Mouse (Mus musculus): ENCODE data around the gene Folr1. TPM values are rescaled to one million over a fixed set of nuclear protein-coding genes. Genes with fewer than 3 reads are reported as not detected.

The Folr1 gene
- total RNA-seq (2021), result under 1 TPM in 1 of 2 experiments, not detected in 1; 0.90 TPM

DNA sequence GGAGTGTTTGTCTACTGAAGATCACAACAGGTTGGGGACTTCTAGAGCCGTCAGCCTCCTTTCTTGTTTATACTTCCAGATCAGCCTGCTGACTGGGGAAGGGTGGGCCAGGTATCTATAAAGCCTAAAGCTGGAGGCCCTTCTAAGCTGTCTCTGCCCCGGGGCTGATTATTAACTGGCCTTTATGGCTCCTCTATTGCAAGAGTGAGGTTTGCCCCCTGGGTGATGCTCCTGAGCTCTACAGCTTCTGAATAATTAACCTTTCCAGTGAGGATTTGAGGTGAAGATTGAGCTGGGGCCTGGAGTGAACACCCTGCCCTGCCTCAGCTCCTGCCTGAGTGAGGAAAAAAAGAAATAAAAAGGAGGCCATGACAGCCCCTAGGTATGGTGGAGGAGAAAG, at the start of gene Folr1:
Folr1 (minus strand) TSS at position 160 of the 400 bp plus-strand sequence.
- intact Hi-C loops (cut with DNase I), result no loop called here
- no peak for DNase-seq (ENCODE audit: extremely low spot score in 1 of 2, low spot score in 2 of 2)

DNA sequence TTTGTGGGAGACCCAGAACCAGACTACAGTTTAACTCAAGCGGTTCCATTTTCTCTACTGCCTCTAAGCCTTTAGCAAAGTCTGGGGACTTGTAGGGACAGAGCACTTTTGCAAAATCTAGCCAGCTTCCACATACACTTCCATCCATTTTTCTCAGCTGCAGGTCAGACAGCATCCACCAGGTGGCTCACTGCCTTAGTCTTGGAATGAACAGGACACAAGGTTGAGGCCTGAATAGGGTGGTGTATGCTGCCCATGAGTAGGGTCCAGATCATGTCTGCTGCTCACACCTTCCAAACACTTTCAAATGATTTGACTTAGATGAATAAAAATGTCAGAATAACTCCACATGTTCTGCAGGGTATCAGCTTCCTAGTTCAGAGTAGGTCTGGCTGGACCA, 47.5 kb upstream of the Folr1 start:
- intact Hi-C loops (cut with DNase I), result loop anchor here (5.0 kb wide), 1 partner anchor 159 kb away; no protein-coding TSS in a partner anchor
- DNase-seq (ENCODE audit: extremely low spot score in 1 of 2, low spot score in 2 of 2), result peak; percentile 50 to 55

DNA sequence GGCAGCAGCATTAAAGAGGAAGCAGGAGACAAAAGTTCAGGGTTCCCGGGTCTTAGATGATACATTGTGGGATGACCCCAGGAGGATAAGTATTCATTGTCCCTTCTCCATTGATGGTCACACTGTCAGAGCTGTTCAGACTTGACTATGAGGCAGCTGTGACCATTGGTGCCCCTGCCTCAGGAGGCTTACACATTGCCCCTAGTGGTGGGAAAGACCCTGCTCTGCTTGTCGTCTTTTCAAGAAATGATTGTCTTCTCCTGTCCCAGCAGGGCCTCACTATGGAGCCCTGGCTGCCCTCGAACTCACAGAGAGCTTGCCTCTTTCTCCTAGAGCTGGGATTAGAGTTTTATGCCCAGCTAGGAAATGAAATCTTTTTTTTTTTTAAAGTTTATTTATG, 41.4 kb upstream of the Folr1 start:
- intact Hi-C loops (cut with DNase I), result no loop called here

DNA sequence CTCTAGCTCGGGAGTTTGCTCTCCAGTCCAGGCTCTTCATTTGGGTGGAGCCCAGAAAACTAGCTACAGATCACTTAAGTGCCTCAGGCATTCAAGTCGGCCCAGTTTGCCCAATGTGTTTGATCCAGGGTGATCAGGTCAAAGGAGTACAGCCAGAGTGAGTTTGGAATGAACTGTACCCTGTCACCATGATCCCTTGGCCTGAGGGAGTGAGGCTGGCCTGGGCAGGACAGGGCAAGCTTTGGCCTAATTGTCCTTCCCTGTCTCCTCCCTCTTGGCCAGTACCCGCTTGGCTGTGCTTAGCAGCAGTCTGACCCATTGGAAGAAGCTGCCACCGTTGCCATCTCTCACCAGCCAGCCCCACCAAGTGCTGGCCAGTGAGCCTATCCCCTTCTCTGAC, 39.5 kb upstream of the Folr1 start:
- intact Hi-C loops (cut with DNase I), result no loop called here
- no peak for DNase-seq (ENCODE audit: extremely low spot score in 1 of 2, low spot score in 2 of 2)

More for the DNA sequence above, 41.4 kb upstream of the Folr1 start:
- no peak for DNase-seq (ENCODE audit: extremely low spot score in 1 of 2, low spot score in 2 of 2)

DNA sequence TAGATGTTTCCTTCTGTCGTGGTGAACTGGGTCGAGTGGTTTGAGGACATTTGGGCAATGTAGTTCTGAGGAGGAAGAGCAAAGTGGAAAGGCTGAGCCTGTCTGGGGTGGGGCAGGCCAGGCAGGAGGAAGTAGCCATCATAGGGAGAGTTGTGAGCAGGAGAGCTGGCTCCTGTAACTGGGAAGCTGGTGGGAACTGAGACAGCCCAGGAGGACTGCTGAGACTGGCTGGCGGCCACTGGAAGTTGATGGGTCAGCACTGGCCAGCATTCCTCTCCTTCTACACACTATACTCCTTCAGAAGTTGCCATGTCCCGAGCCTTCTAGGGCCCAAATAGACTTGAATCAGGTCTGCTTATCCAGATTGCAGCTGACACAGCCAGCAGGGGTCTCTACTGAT, 37.8 kb upstream of the Folr1 start:
- intact Hi-C loops (cut with DNase I), result no loop called here

GRCm38 (mm10) chr7:101906696-101907095, 36.1 kb upstream of the Folr1 start:
- intact Hi-C loops (cut with DNase I), result no loop called here
- no peak for DNase-seq (ENCODE audit: extremely low spot score in 1 of 2, low spot score in 2 of 2)

More for the DNA sequence above, 37.8 kb upstream of the Folr1 start:
- peak in 1 of 2 experiments; percentile 46 for DNase-seq (ENCODE audit: extremely low spot score in 1 of 2, low spot score in 2 of 2)

DNA sequence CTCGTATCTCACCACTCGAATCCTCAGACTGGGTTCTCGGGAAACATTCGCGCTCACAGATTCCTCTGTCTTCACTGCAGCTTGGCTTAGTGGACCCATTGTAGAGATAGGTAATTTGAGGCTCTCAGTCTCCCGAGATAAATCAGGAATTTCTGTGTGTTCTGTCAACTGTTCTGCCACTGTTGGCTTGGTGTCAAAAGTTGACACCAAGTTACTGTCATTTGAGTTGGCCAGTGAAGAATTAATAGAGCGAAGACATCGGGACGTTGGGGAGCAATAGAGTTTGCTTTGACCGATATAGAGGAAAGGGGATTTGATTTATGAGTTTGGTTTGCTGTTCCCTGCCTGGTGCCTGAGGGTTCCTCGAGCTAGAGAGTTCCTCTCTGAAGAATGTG, 35.7 kb upstream of the Folr1 start, which contains the start of gene Tomt:
Tomt (minus strand) TSS at position 73 of the 395 bp plus-strand sequence.
- intact Hi-C loops (cut with DNase I), result no loop called here
- DNase-seq (ENCODE audit: extremely low spot score in 1 of 2, low spot score in 2 of 2), result no peak

GRCm38 (mm10) chr7:101905561-101906286, 35.1 kb upstream of the Folr1 start, which contains the start of gene Lamtor1:
Gene Lamtor1, plus strand, starts transcription at chr7:101905904.
- peak; percentile 100 for DNase-seq (ENCODE audit: extremely low spot score in 1 of 2, low spot score in 2 of 2)
- intact Hi-C loops (cut with DNase I), result no loop called here

- no peak for DNase-seq (ENCODE audit: extremely low spot score in 1 of 2, low spot score in 2 of 2)
- intact Hi-C loops (cut with DNase I), result no loop called here
Observed at GRCm38 (mm10) chr7:101902846-101903245, 32.3 kb upstream of the Folr1 start.

- intact Hi-C loops (cut with DNase I), result no loop called here
Observed at GRCm38 (mm10) chr7:101901969-101902368, 31.4 kb upstream of the Folr1 start.

GRCm38 (mm10) chr7:101900331-101901097, 29.9 kb upstream of the Folr1 start:
- no peak for DNase-seq (ENCODE audit: extremely low spot score in 1 of 2, low spot score in 2 of 2)
- intact Hi-C loops (cut with DNase I), result no loop called here

More at GRCm38 (mm10) chr7:101901969-101902368, 31.4 kb upstream of the Folr1 start:
- no peak for DNase-seq (ENCODE audit: extremely low spot score in 1 of 2, low spot score in 2 of 2)

- intact Hi-C loops (cut with DNase I), result loop anchor here (5.0 kb wide), 1 partner anchor 59 kb away; the partner anchor contains the start of gene Inppl1
- DNase-seq (ENCODE audit: extremely low spot score in 1 of 2, low spot score in 2 of 2), result peak; percentile 98
Observed at GRCm38 (mm10) chr7:101896104-101897066, 25.8 kb upstream of the Folr1 start.

GRCm38 (mm10) chr7:101895695-101896094, 25.1 kb upstream of the Folr1 start:
- intact Hi-C loops (cut with DNase I), result loop anchor here (5.0 kb wide), 1 partner anchor 58 kb away; the partner anchor contains the start of gene Inppl1
- DNase-seq (ENCODE audit: extremely low spot score in 1 of 2, low spot score in 2 of 2), result no peak

DNA sequence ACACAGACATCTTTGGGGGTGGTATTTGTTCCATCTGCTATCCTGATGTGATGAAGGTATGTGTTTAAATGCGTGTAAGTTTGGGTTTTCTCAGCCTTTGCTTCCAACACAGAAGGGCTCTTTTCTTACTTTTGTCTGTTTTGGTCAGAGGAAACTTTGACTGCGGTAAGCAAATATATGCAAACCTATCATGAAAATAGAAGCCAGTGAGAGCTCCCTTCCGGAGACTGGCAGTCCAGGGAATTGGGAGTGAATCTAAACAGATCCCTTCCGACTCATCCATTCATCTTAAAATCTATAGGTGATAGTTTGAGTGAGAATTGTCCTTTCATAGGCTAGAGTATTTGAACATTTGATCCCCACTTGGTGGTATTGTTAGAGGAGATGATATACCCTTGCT, 17.9 kb upstream of the Folr1 start:
- no peak for DNase-seq (ENCODE audit: extremely low spot score in 1 of 2, low spot score in 2 of 2)
- intact Hi-C loops (cut with DNase I), result no loop called here

DNA sequence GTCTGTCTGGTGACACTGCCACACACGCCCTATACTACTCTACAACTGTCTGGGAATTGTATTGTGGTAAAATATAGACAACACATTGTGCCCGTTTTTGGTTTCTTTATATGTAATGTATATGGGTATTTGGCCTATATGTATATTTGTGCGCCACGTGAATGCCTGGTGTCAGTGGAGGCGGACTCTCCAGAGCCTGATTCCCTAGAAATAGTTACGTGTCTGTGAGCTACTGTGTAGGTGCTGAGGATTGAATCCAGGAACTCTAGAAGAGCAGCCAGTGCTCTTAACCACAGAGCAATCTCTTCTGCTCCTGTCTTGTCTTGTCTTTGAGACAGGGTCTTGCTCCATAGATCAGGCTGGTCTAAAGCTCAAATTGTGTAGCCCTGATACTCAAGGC, 15.7 kb upstream of the Folr1 start:
- intact Hi-C loops (cut with DNase I), result no loop called here
- no peak for DNase-seq (ENCODE audit: extremely low spot score in 1 of 2, low spot score in 2 of 2)

DNA sequence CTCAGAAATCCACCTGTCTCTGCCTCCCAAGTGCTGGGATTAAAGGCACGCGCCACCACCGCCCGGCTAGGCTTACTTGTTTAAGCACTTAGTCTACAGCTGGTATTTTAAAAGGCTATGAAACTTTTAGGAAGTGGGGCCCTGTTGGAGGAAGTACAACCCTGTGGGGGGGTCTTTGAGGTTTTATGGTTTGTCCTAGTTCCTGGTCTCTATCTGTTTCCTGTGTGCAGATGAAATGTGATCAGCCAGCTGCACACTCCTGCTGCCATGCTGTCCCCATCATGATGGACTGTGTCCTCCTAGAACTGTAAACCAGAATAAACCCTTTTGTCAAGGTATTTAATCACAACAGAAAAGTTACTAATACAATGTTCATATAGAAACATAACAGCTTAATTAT, 13.6 kb upstream of the Folr1 start:
- intact Hi-C loops (cut with DNase I), result no loop called here
- no peak for DNase-seq (ENCODE audit: extremely low spot score in 1 of 2, low spot score in 2 of 2)

GRCm38 (mm10) chr7:101882413-101883154, 12.0 kb upstream of the Folr1 start:
- intact Hi-C loops (cut with DNase I), result no loop called here

DNA sequence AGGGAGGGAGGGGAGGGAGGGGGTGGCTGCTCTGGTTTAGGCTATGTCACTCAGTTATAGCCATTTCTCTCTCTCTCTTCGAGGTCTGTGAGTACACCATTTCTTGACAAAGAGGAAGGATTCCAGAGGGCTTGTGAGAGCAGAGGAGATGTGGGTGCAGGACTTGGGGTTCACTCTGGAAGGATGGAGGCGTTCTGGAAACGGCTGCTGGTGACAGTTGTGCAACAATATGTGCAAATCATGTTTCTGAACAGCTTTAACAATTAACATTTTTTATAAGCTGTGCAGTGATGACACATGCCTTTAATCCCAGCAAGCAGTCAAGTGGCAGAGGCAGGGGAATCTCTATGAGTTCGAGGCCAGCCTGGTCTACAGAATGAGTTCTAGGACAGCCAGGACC, 10.3 kb upstream of the Folr1 start:
- DNase-seq (ENCODE audit: extremely low spot score in 1 of 2, low spot score in 2 of 2), result no peak
- intact Hi-C loops (cut with DNase I), result no loop called here

More at GRCm38 (mm10) chr7:101882413-101883154, 12.0 kb upstream of the Folr1 start:
- DNase-seq (ENCODE audit: extremely low spot score in 1 of 2, low spot score in 2 of 2), result no peak
